Mouse (Mus musculus): ENCODE results near the gene Ccdc42.

Ccdc42 gene

GRCm38 (mm10) chr11:68586721-68587120, at the start of gene Ccdc42:
Ccdc42 (plus strand) TSS chr11:68587021.
- no peak for DNase-seq (ENCODE audit: low spot score)

GRCm38 (mm10) chr11:68539621-68540020, 47.2 kb upstream of the Ccdc42 start:
- no peak for DNase-seq (ENCODE audit: low spot score)

- DNase-seq (ENCODE audit: low spot score) = no peak
These were observed 42.3 kb upstream of the Ccdc42 start for GRCm38 (mm10) chr11:68544554-68544953.

GRCm38 (mm10) chr11:68545172-68545571, 41.6 kb upstream of the Ccdc42 start:
- DNase-seq (ENCODE audit: low spot score) = no peak

GRCm38 (mm10) chr11:68545682-68546222, 41.1 kb upstream of the Ccdc42 start:
- DNase-seq (ENCODE audit: low spot score) = no peak

- DNase-seq (ENCODE audit: low spot score) = no peak
These were observed 39.3 kb upstream of the Ccdc42 start for GRCm38 (mm10) chr11:68547484-68547883.

- DNase-seq (ENCODE audit: low spot score) = no peak
These were observed 37.2 kb upstream of the Ccdc42 start for GRCm38 (mm10) chr11:68549597-68549996.

- DNase-seq (ENCODE audit: low spot score) = no peak
These were observed 36.5 kb upstream of the Ccdc42 start for GRCm38 (mm10) chr11:68550358-68550757.

- no peak for DNase-seq (ENCODE audit: low spot score)
These were observed 32.8 kb upstream of the Ccdc42 start for GRCm38 (mm10) chr11:68553981-68554471.

GRCm38 (mm10) chr11:68555918-68556584, 30.8 kb upstream of the Ccdc42 start, which contains the start of gene Mfsd6l:
Mfsd6l (plus strand) TSS chr11:68556186.
- no peak for DNase-seq (ENCODE audit: low spot score)

- DNase-seq (ENCODE audit: low spot score) = no peak
These were observed 27.3 kb upstream of the Ccdc42 start for GRCm38 (mm10) chr11:68559546-68559945.

- DNase-seq (ENCODE audit: low spot score) = no peak
These were observed 24.6 kb upstream of the Ccdc42 start for GRCm38 (mm10) chr11:68561957-68562950.

GRCm38 (mm10) chr11:68564356-68565031, 22.3 kb upstream of the Ccdc42 start:
- no peak for DNase-seq (ENCODE audit: low spot score)

GRCm38 (mm10) chr11:68565032-68565429, 21.8 kb upstream of the Ccdc42 start:
- DNase-seq (ENCODE audit: low spot score) = no peak

- DNase-seq (ENCODE audit: low spot score) = peak; percentile 36
These were observed 20.3 kb upstream of the Ccdc42 start for GRCm38 (mm10) chr11:68566447-68567059.

GRCm38 (mm10) chr11:68570861-68571260, 16.0 kb upstream of the Ccdc42 start:
- no peak for DNase-seq (ENCODE audit: low spot score)

- no peak for DNase-seq (ENCODE audit: low spot score)
These were observed 9.7 kb upstream of the Ccdc42 start for GRCm38 (mm10) chr11:68577076-68577475.

- no peak for DNase-seq (ENCODE audit: low spot score)
These were observed 7.3 kb upstream of the Ccdc42 start for GRCm38 (mm10) chr11:68579462-68579881.

- DNase-seq (ENCODE audit: low spot score) = no peak
These were observed 6.3 kb upstream of the Ccdc42 start for GRCm38 (mm10) chr11:68580566-68580965.

GRCm38 (mm10) chr11:68583225-68583624, 3.6 kb upstream of the Ccdc42 start:
- DNase-seq (ENCODE audit: low spot score) = no peak

GRCm38 (mm10) chr11:68583906-68584480, 2.8 kb upstream of the Ccdc42 start:
- no peak for DNase-seq (ENCODE audit: low spot score)
